Mouse (Mus musculus) ES-Bruce4 (cell line): Measurements from ENCODE around the gene Rabep1. TPM values are rescaled to one million over a fixed set of nuclear protein-coding genes. Genes with fewer than 3 reads are reported as not detected.
A peak's percentile ranks its signal among the peaks of the same experiment; 100 is the strongest.

ENCODE experiments used
- H3K27ac ChIP-seq: 2 replicates; pipeline ENCODE4 v1.5.1; 2012; ENCODE audit warnings: low read length, inconsistent platforms; ENCODE audit not compliant: insufficient read depth
- H3K27me3 ChIP-seq: 2 replicates; pipeline ENCODE4 v1.6.1; 2012; ENCODE audit warnings: mild to moderate bottlenecking, low read length, inconsistent platforms; ENCODE audit not compliant: control insufficient read depth, poor library complexity, insufficient read depth, severe bottlenecking
- H3K36me3 ChIP-seq: 2 replicates; pipeline ENCODE4 v1.6.1; 2012; ENCODE audit warnings: inconsistent platforms, mild to moderate bottlenecking, low read length, moderate library complexity; ENCODE audit not compliant: control insufficient read depth, poor library complexity, insufficient read depth, severe bottlenecking
- H3K4me1 ChIP-seq: one replicate; pipeline ENCODE4 v1.8.1; 2011; ENCODE audit warnings: low read length; ENCODE audit not compliant: control insufficient read depth, insufficient read depth
- H3K4me3 ChIP-seq: 2 replicates; pipeline ENCODE4 v1.5.1; 2011; ENCODE audit warnings: low read depth, mild to moderate bottlenecking, low read length
- H3K9ac ChIP-seq: 2 replicates; pipeline ENCODE4 v1.6.1; 2012; ENCODE audit warnings: low read depth, mild to moderate bottlenecking, inconsistent platforms; ENCODE audit not compliant: poor library complexity, severe bottlenecking
- H3K9me3 ChIP-seq: replicated peaks from 2 replicates; pipeline ENCODE4 v1.6.1; 2012; ENCODE audit warnings: mild to moderate bottlenecking, low read length, inconsistent platforms; ENCODE audit not compliant: control insufficient read depth, poor library complexity, insufficient read depth, severe bottlenecking
- CTCF ChIP-seq: IDR thresholded peaks from one replicate; pipeline ENCODE4 v1.8.1; 2011; ENCODE audit warnings: low read depth, low read length
- EP300 ChIP-seq: IDR thresholded peaks from 2 replicates; pipeline ENCODE4 v1.6.1; 2011; ENCODE audit warnings: low read depth, low read length; ENCODE audit not compliant: insufficient read depth
- POLR2A ChIP-seq: IDR thresholded peaks from one replicate; pipeline ENCODE4 v1.8.1; 2011; ENCODE audit warnings: low read length; ENCODE audit not compliant: insufficient read depth
- polyA plus RNA-seq: library from polyadenylated mRNA; stranded (reverse); fragments of >200 nt; gene quantifications from 2 replicates; pipeline ENCODE4 v1.2.4, GENCODE M21; 2011; ENCODE audit warnings: low read depth; ENCODE audit not compliant: missing spikeins, insufficient read depth, insufficient read length

Gene Rabep1
- polyA plus RNA-seq, 1 experiment: 50.9 TPM

GRCm38 (mm10) chr11:70837031-70837430, 7.5 kb upstream of the Rabep1 start:
- Histone ChIP-seq H3K9ac (no peak overlapping the region), H3K27ac (no peak overlapping the region), H3K4me1 (peaks cover 6% of the 10 kb centered on the region), H3K4me3 (no peak overlapping the region), H3K9me3 (peaks cover 21% of the 10 kb centered on the region), H3K27me3 (no peaks in the 10 kb centered on the region), H3K36me3 (no peaks in the 10 kb centered on the region)
- TF ChIP-seq EP300 (no peak), POLR2A (no peak), CTCF (no peak)

DNA sequence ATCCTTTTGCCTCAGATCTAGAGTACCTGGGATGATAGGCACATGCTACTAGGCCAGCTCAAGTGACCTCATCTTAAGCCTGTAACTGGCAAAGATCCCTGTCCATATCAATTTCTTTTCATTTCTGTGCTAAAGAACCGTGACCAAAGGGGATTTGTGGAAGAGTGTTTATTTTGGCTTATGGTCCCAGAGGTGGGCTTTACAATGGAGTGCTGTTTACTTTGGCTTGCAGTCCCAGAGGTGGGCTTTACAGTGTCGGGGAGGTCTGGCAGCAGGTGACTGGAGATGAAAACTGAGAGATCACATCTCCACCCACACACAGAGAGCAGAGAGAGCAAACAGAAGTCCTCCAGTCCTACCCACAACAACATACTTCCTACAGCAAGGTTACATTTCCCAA, 6.0 kb upstream of the Rabep1 start:
- no peaks in the 10 kb centered on the region for H3K36me3 ChIP-seq
- H3K4me3 ChIP-seq: no peak overlapping the region
- H3K27ac ChIP-seq: no peak overlapping the region
- no peak overlapping the region for H3K9ac ChIP-seq
- no peaks in the 10 kb centered on the region for H3K27me3 ChIP-seq
- TF ChIP-seq EP300: no peak
- no peak for TF ChIP-seq POLR2A
- peaks cover 12% of the 10 kb centered on the region for H3K9me3 ChIP-seq
- H3K4me1 ChIP-seq: peaks cover 6% of the 10 kb centered on the region

GRCm38 (mm10) chr11:70842983-70843382, 1.6 kb upstream of the Rabep1 start:
- TF ChIP-seq EP300 (no peak), CTCF (no peak)
- Histone ChIP-seq H3K9ac (no peak overlapping the region), H3K27me3 (no peaks in the 10 kb centered on the region), H3K4me1 (peaks cover 1% of the 10 kb centered on the region), H3K4me3 (no peak overlapping the region), H3K36me3 (no peaks in the 10 kb centered on the region), H3K9me3 (no peaks in the 10 kb centered on the region), H3K27ac (no peak overlapping the region)

GRCm38 (mm10) chr11:70843701-70844551, 652 bp upstream of the Rabep1 start:
- Histone ChIP-seq H3K36me3 (no peaks in the 10 kb centered on the region), H3K4me1 (peaks cover 1% of the 10 kb centered on the region), H3K9ac (no peak overlapping the region), H3K9me3 (no peaks in the 10 kb centered on the region), H3K27ac (no peak overlapping the region), H3K27me3 (no peaks in the 10 kb centered on the region), H3K4me3 (peak overlapping the region; percentile 60)
- no peak for TF ChIP-seq POLR2A
- TF ChIP-seq EP300: no peak
- TF ChIP-seq CTCF: no peak

- H3K27ac ChIP-seq: no peak overlapping the region
Measured at GRCm38 (mm10) chr11:70845457-70845978, 940 bp downstream of the Rabep1 start.

GRCm38 (mm10) chr11:70846029-70846428, 1.5 kb downstream of the Rabep1 start:
- TF ChIP-seq CTCF (no peak), POLR2A (no peak), EP300 (no peak)
- no peak overlapping the region for H3K4me3 ChIP-seq
- no peaks in the 10 kb centered on the region for H3K27me3 ChIP-seq
- H3K4me1 ChIP-seq: peaks cover 1% of the 10 kb centered on the region
- H3K9me3 ChIP-seq: no peaks in the 10 kb centered on the region
- no peak overlapping the region for H3K27ac ChIP-seq
- peak overlapping the region; percentile 91; the same call in 1 of the 2 replicates for H3K9ac ChIP-seq
- H3K36me3 ChIP-seq: no peaks in the 10 kb centered on the region

More at GRCm38 (mm10) chr11:70845457-70845978, 940 bp downstream of the Rabep1 start:
- H3K36me3 ChIP-seq: no peaks in the 10 kb centered on the region
- H3K9me3 ChIP-seq: no peaks in the 10 kb centered on the region
- H3K9ac ChIP-seq: peak overlapping the region; percentile 91
- peak overlapping the region; percentile 87 for H3K4me3 ChIP-seq
- peaks cover 1% of the 10 kb centered on the region for H3K4me1 ChIP-seq
- no peaks in the 10 kb centered on the region for H3K27me3 ChIP-seq
- TF ChIP-seq EP300: no peak
- TF ChIP-seq CTCF: no peak
- TF ChIP-seq POLR2A: no peak
